Mouse (Mus musculus): ENCODE data around the gene Pcbp2. TPM values are rescaled to one million over a fixed set of nuclear protein-coding genes. Genes with fewer than 3 reads are reported as not detected.
A peak's percentile ranks its signal among the peaks of the same experiment; 100 is the strongest.

The Pcbp2 gene
- 68.4 and 70.9 TPM in 2 replicates for polyA plus RNA-seq (2015; fragmentation: Nextera tagmentation; extraction: Ambion mirVana)

GRCm38 (mm10) chr15:102470183-102470604 is at the start of gene Pcbp2:
Gene Pcbp2, plus strand, starts transcription at chr15:102470539.
- Histone ChIP-seq H3K27ac (ENCODE audit: low read depth) (peak within 1 kb of the TSS; percentile 98), H3K4me3 (ENCODE audit: low read depth, low read length) (peak within 1 kb of the TSS; percentile 99), H3K36me3 (replicated peaks; ENCODE audit: insufficient read depth, low read length) (peaks cover 25% of the 10 kb centered on the region), H3K27me3 (ENCODE audit: insufficient read depth, low read length) (no peaks in the 10 kb centered on the region), H3K4me2 (ENCODE audit: low read depth, low read length) (peak within 1 kb of the TSS; percentile 76), H3K9ac (replicated peaks) (peak within 1 kb of the TSS; percentile 97), H3K4me1 (ENCODE audit: insufficient read depth) (peaks cover 10% of the 10 kb centered on the region; the same call in 1 of the 2 replicates), H3K9me3 (ENCODE audit: low read length) (no peaks in the 10 kb centered on the region)
- TF ChIP-seq EP300 (IDR thresholded peaks at IDR 0.05; ENCODE audit: low read depth) (peak; percentile 62), CTCF (IDR thresholded peaks at IDR 0.05; ENCODE audit: low read depth) (peak; percentile 96)
- peak; percentile 97 for ATAC-seq
- peak; percentile 96 for DNase-seq
- 3% methylated on average over 34 of the region's 40 CpGs for WGBS (ENCODE audit: insufficient replicate concordance)

GRCm38 (mm10) chr15:102420986-102421385 is 49.4 kb upstream of the Pcbp2 start:
- Histone ChIP-seq H3K27ac (ENCODE audit: low read depth) (no peak overlapping the region), H3K27me3 (ENCODE audit: insufficient read depth, low read length) (no peaks in the 10 kb centered on the region), H3K36me3 (replicated peaks; ENCODE audit: insufficient read depth, low read length) (peaks cover 15% of the 10 kb centered on the region), H3K9ac (replicated peaks) (no peak overlapping the region), H3K4me3 (ENCODE audit: low read depth, low read length) (no peak overlapping the region), H3K9me3 (ENCODE audit: low read length) (no peaks in the 10 kb centered on the region), H3K4me2 (ENCODE audit: low read depth, low read length) (no peak overlapping the region), H3K4me1 (ENCODE audit: insufficient read depth) (no peaks in the 10 kb centered on the region)
- 37% methylated on average over 1 of the region's 1 CpGs for WGBS (ENCODE audit: insufficient replicate concordance)
- DNase-seq, result no peak
- TF ChIP-seq CTCF (IDR thresholded peaks at IDR 0.05; ENCODE audit: low read depth) (no peak), EP300 (IDR thresholded peaks at IDR 0.05; ENCODE audit: low read depth) (no peak)
- ATAC-seq, result no peak

- DNase-seq (no peak), ATAC-seq (peak; percentile 54; the same call in 1 of the 2 replicates)
- Histone ChIP-seq H3K9me3 (ENCODE audit: low read length) (no peaks in the 10 kb centered on the region), H3K9ac (replicated peaks) (no peak overlapping the region), H3K27ac (ENCODE audit: low read depth) (no peak overlapping the region), H3K4me2 (ENCODE audit: low read depth, low read length) (no peak overlapping the region), H3K27me3 (ENCODE audit: insufficient read depth, low read length) (no peaks in the 10 kb centered on the region), H3K4me1 (ENCODE audit: insufficient read depth) (no peaks in the 10 kb centered on the region), H3K4me3 (ENCODE audit: low read depth, low read length) (no peak overlapping the region), H3K36me3 (replicated peaks; ENCODE audit: insufficient read depth, low read length) (peaks cover 19% of the 10 kb centered on the region)
- TF ChIP-seq EP300 (IDR thresholded peaks at IDR 0.05; ENCODE audit: low read depth) (no peak), CTCF (IDR thresholded peaks at IDR 0.05; ENCODE audit: low read depth) (peak; percentile 79)
- 55% methylated on average over 3 of the region's 3 CpGs for WGBS (ENCODE audit: insufficient replicate concordance)
Observed at GRCm38 (mm10) chr15:102421437-102421836, 48.9 kb upstream of the Pcbp2 start.

GRCm38 (mm10) chr15:102423602-102424240 is 46.6 kb upstream of the Pcbp2 start:
- Histone ChIP-seq H3K9me3 (ENCODE audit: low read length) (no peaks in the 10 kb centered on the region), H3K27ac (ENCODE audit: low read depth) (no peak overlapping the region), H3K27me3 (ENCODE audit: insufficient read depth, low read length) (no peaks in the 10 kb centered on the region), H3K36me3 (replicated peaks; ENCODE audit: insufficient read depth, low read length) (peaks cover 32% of the 10 kb centered on the region), H3K9ac (replicated peaks) (no peak overlapping the region), H3K4me3 (ENCODE audit: low read depth, low read length) (no peak overlapping the region), H3K4me2 (ENCODE audit: low read depth, low read length) (no peak overlapping the region), H3K4me1 (ENCODE audit: insufficient read depth) (no peaks in the 10 kb centered on the region)
- TF ChIP-seq EP300 (IDR thresholded peaks at IDR 0.05; ENCODE audit: low read depth), result no peak
- DNase-seq (no peak), ATAC-seq (no peak)
- 89% methylated on average over 2 of the region's 2 CpGs for WGBS (ENCODE audit: insufficient replicate concordance)

GRCm38 (mm10) chr15:102424657-102425056 is 45.7 kb upstream of the Pcbp2 start:
- whole genome bisulfite sequencing (ENCODE audit: insufficient replicate concordance), result 82% methylated on average over 2 of the region's 2 CpGs
- Histone ChIP-seq H3K4me1 (ENCODE audit: insufficient read depth) (no peaks in the 10 kb centered on the region), H3K27ac (ENCODE audit: low read depth) (no peak overlapping the region), H3K4me3 (ENCODE audit: low read depth, low read length) (no peak overlapping the region), H3K9me3 (ENCODE audit: low read length) (no peaks in the 10 kb centered on the region), H3K4me2 (ENCODE audit: low read depth, low read length) (no peak overlapping the region), H3K9ac (replicated peaks) (no peak overlapping the region), H3K27me3 (ENCODE audit: insufficient read depth, low read length) (no peaks in the 10 kb centered on the region), H3K36me3 (replicated peaks; ENCODE audit: insufficient read depth, low read length) (peaks cover 36% of the 10 kb centered on the region)
- TF ChIP-seq EP300 (IDR thresholded peaks at IDR 0.05; ENCODE audit: low read depth) (no peak), CTCF (IDR thresholded peaks at IDR 0.05; ENCODE audit: low read depth) (no peak)
- no peak for ATAC-seq
- no peak for DNase-seq

- H3K27me3 ChIP-seq (ENCODE audit: insufficient read depth, low read length), result no peaks in the 10 kb centered on the region
- H3K4me2 ChIP-seq (ENCODE audit: low read depth, low read length), result no peak overlapping the region
- no peaks in the 10 kb centered on the region for H3K4me1 ChIP-seq (ENCODE audit: insufficient read depth)
- no peak for TF ChIP-seq EP300 (IDR thresholded peaks at IDR 0.05; ENCODE audit: low read depth)
- no peak for TF ChIP-seq CTCF (IDR thresholded peaks at IDR 0.05; ENCODE audit: low read depth)
- no peak overlapping the region for H3K27ac ChIP-seq (ENCODE audit: low read depth)
- H3K4me3 ChIP-seq (ENCODE audit: low read depth, low read length), result no peak overlapping the region
- peaks cover 58% of the 10 kb centered on the region for H3K36me3 ChIP-seq (replicated peaks; ENCODE audit: insufficient read depth, low read length)
- H3K9ac ChIP-seq (replicated peaks), result no peak overlapping the region
- WGBS (ENCODE audit: insufficient replicate concordance), result 100% methylated on average over 1 of the region's 1 CpGs
- ATAC-seq (no peak), DNase-seq (no peak)
- H3K9me3 ChIP-seq (ENCODE audit: low read length), result no peaks in the 10 kb centered on the region
Observed at GRCm38 (mm10) chr15:102426963-102427362, 43.4 kb upstream of the Pcbp2 start.

Measured in liver, postnatal 0 days (tissue).